Mouse (Mus musculus) megakaryocyte, embryonic 14.5 days (primary cell): ENCODE results near the gene Khdc3.

Source experiments
- FLI1 ChIP-seq: IDR thresholded peaks from 2 replicates; pipeline ENCODE4 v1.6.1; 2012; ENCODE audit warnings: low read length, inconsistent platforms, mixed read lengths
- GATA1 ChIP-seq: IDR thresholded peaks from 3 replicates; pipeline ENCODE4 v1.6.1; 2012; ENCODE audit warnings: mixed read lengths, low read length, inconsistent platforms, borderline replicate concordance

DNA sequence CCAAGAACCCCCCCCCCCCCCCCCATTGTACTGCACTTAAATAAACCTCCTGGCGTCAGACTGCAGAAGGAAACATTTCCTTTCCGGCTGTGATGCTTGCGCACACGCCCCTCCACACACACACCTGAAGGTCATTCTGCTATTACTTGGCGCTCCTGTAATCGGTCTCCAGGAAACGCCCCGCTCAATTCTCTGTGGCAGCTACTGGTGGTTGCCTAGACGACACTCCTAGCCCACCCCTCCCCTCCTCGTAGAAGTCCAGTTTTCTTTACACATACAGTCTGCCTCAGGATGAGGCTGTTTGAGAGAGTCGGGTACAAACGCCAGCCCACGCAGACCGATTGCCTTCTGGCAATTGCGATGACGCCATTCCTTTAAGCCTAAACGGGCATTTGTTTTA is 7.1 kb upstream of the Khdc3 start:
- TF ChIP-seq GATA1 (no peak), FLI1 (no peak)
